Mouse (Mus musculus): ENCODE measurements around the gene Rgs7.

DNA sequence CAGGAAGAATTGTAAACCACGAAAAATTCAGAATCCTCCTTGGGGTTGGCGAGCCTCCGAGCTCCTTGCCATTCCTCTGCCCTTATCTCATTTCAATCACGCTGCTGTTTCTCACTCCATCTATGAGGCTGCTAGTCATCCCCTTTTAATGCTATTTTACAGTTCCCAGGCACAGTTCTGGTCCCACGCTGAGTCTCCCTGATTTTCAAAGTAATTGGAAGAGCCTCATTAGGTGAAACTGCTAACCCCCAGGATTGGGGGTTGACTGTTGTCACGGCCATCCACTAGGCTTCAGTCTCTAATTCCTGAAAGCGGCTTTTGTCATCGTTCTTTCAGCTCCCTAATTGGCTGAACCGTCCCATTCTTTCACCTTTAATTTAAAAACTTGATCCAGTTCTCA, 76.6 kb downstream of the Rgs7 start:
- no peak for TF ChIP-seq POU5F1 (IDR thresholded peaks at IDR 0.05; ENCODE audit: borderline replicate concordance, low read length)
- no peak for TF ChIP-seq CTCF (conservative IDR thresholded peaks at IDR 0.05; ENCODE audit: low read length)
